In the genomic region with DNA sequence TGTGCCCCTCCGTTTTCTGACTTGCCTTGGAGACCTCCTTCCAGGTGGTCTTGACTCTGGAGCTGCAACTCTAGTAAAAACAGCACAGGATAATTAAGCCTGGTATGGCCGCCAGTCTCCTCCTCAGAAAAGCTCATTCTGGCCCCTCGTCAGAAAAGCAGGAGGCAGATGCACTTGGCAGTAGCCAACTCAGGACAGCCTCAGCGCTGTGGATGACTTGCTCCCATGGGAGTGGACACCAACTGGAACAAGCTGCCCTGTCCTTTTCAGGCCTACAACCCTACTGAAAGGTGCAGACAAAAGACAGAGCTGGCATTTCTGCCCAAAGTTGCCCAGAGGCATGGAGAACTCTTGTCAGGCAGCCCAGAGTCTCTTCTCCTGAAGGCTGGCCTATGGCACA, we compare ENCODE assay signal across 24 mouse cellular contexts. TPM values are rescaled to one million over a fixed set of nuclear protein-coding genes. Genes with fewer than 3 reads are reported as not detected.
"Had no signal": no experiment of that assay in that cellular context is flagged by ENCODE, and none has a peak within 500 bp of the region (broad histone marks: within the 10 kb centered on the region; RNA-seq: fewer than 3 reads in every experiment).

No protein-coding gene starts in this region.

- H3K36me3 ChIP-seq: midbrain, embryonic 10.5 days; midbrain, embryonic 12.5 days; neural tube, embryonic 13.5 days; neural tube, embryonic 15.5 days had no signal

- H3K4me1 ChIP-seq: midbrain, embryonic 10.5 days; midbrain, embryonic 12.5 days; neural tube, embryonic 13.5 days; neural tube, embryonic 15.5 days had no signal

- H3K4me3 ChIP-seq: midbrain, embryonic 10.5 days; midbrain, embryonic 12.5 days; myocyte; neural tube, embryonic 13.5 days; neural tube, embryonic 15.5 days had no signal

- DNase-seq: lung, adult 18-20 months; lung, embryonic 14.5 days; lung, postnatal 10 days; lung, postnatal 4 days; midbrain, embryonic 14.5 days; retina, postnatal 1 day; right cerebral cortex, adult 18-20 months; right cerebral cortex, postnatal 25 days; right cerebral cortex, postnatal 4 days; spleen, adult 18-20 months; thymus, adult 18-20 months; thymus, postnatal 14 days; thymus, postnatal 36 days had no signal

- H3K4me2 ChIP-seq: lung, embryonic 14.5 days; midbrain, embryonic 12.5 days; neural tube, embryonic 13.5 days; neural tube, embryonic 15.5 days had no signal

- H3K9ac ChIP-seq: lung, embryonic 14.5 days; midbrain, embryonic 12.5 days; neural tube, embryonic 13.5 days; neural tube, embryonic 15.5 days had no signal

- H3K27me3 ChIP-seq: midbrain, embryonic 12.5 days; neural tube, embryonic 13.5 days; neural tube, embryonic 15.5 days had no signal

- H3K9me3 ChIP-seq: midbrain, embryonic 10.5 days; midbrain, embryonic 12.5 days; neural tube, embryonic 13.5 days; neural tube, embryonic 15.5 days had no signal

- H3K27ac ChIP-seq: midbrain, embryonic 10.5 days; midbrain, embryonic 12.5 days; neural tube, embryonic 13.5 days; neural tube, embryonic 15.5 days had no signal

RNA-seq across cellular contexts. Expression of a gene that starts 39.5 kb away (rescaled TPM):
- total RNA-seq: megakaryocyte, adult 5-6 weeks; megakaryocyte-erythroid progenitor cell, adult 5-6 weeks had no signal
- polyA plus RNA-seq: neural tube, embryonic 11.5 days had no signal

RNA-seq across cellular contexts. Expression of a gene that starts 46.7 kb away (rescaled TPM):
- total RNA-seq: megakaryocyte, adult 5-6 weeks; megakaryocyte-erythroid progenitor cell, adult 5-6 weeks had no signal
- polyA plus RNA-seq: lung, embryonic 14.5 days; lung, embryonic 16.5 days; midbrain, embryonic 14.5 days; myocyte; stomach, embryonic 14.5 days; stomach, embryonic 16.5 days had no signal
